Mouse (Mus musculus) layer of hippocampus, adult 8-10 months (tissue): ENCODE measurements at regions not wholly inside any gene's neighbourhood (a gene's known extent, or its start where the extent isn't known, plus 50 kb on each side); places are given as distances from the start of the nearest gene placed in this dataset.
A peak's percentile ranks its signal among the peaks of the same experiment; 100 is the strongest.

Experiments used
- DNase-seq, 2 experiments: peaks; one replicate each; pipeline ENCODE4 v3.0.0; 2022; ENCODE audit warnings: low spot score in 2 of 2

GRCm38 (mm10) chr3:146337429-146337828 is 67.0 kb upstream of the Ssx2ip start:
- no peak for DNase-seq

GRCm38 (mm10) chr3:146337861-146338281 is 66.6 kb upstream of the Ssx2ip start:
- DNase-seq = no peak

- no peak for DNase-seq
Observed at GRCm38 (mm10) chr3:146338445-146338844, 66.0 kb upstream of the Ssx2ip start.

- DNase-seq = no peak
Observed at GRCm38 (mm10) chr3:146340316-146341055, 64.0 kb upstream of the Ssx2ip start.

GRCm38 (mm10) chr3:146341652-146342340 is 62.6 kb upstream of the Ssx2ip start:
- no peak for DNase-seq

- no peak for DNase-seq
Observed at GRCm38 (mm10) chr3:146342727-146343126, 61.7 kb upstream of the Ssx2ip start.

GRCm38 (mm10) chr3:146343649-146344401 is 60.6 kb upstream of the Ssx2ip start:
- peak; percentile 65 to 69 for DNase-seq

GRCm38 (mm10) chr3:146344402-146345025 is 59.9 kb upstream of the Ssx2ip start:
- no peak for DNase-seq

GRCm38 (mm10) chr3:146345308-146345780 is 59.1 kb upstream of the Ssx2ip start:
- DNase-seq = peak; percentile 52 to 74

GRCm38 (mm10) chr3:146345946-146346345 is 58.5 kb upstream of the Ssx2ip start:
- DNase-seq = no peak

GRCm38 (mm10) chr3:146347311-146347710 is 57.1 kb upstream of the Ssx2ip start:
- no peak for DNase-seq

- no peak for DNase-seq
Observed at GRCm38 (mm10) chr3:146348921-146349320, 55.5 kb upstream of the Ssx2ip start.

- DNase-seq = no peak
Observed at GRCm38 (mm10) chr3:146349393-146349792, 55.0 kb upstream of the Ssx2ip start.

- DNase-seq = no peak
Observed at GRCm38 (mm10) chr3:146350126-146350525, 54.3 kb upstream of the Ssx2ip start.

GRCm38 (mm10) chr3:146351468-146351867 is 53.0 kb upstream of the Ssx2ip start:
- no peak for DNase-seq

- no peak for DNase-seq
Observed at GRCm38 (mm10) chr3:146352187-146352586, 52.3 kb upstream of the Ssx2ip start.

- DNase-seq = no peak
Observed at GRCm38 (mm10) chr3:146353961-146354360, 50.5 kb upstream of the Ssx2ip start.
